Mouse (Mus musculus): ENCODE results near the gene Cacna2d4. TPM values are rescaled to one million over a fixed set of nuclear protein-coding genes. Genes with fewer than 3 reads are reported as not detected.

The Cacna2d4 gene
- polyA plus RNA-seq (2012; ENCODE audit: insufficient read depth, insufficient read length, missing spikeins), result not detected in 2 replicates

- Histone ChIP-seq H3K27ac (replicated peaks; ENCODE audit: low read depth, low read length) (no peak within 1 kb of the TSS), H3K4me1 (ENCODE audit: control insufficient read depth, insufficient read depth, insufficient read length, low read length) (no peaks in the 10 kb centered on the region)
Measured at GRCm38 (mm10) chr6:119236241-119236640, at the start of gene Cacna2d4. Gene Cacna2d4, plus strand, starts transcription at chr6:119236526.

GRCm38 (mm10) chr6:119186658-119187057 lies 49.7 kb upstream of the Cacna2d4 start:
- Histone ChIP-seq H3K4me1 (ENCODE audit: control insufficient read depth, insufficient read depth, insufficient read length, low read length) (no peaks in the 10 kb centered on the region), H3K4me3 (ENCODE audit: insufficient read depth, low read depth, low read length) (no peak overlapping the region), H3K27ac (replicated peaks; ENCODE audit: low read depth, low read length) (no peak overlapping the region)

More at GRCm38 (mm10) chr6:119236241-119236640, at the start of gene Cacna2d4:
- no peak within 1 kb of the TSS for H3K4me3 ChIP-seq (ENCODE audit: insufficient read depth, low read depth, low read length)

- H3K27ac ChIP-seq (replicated peaks; ENCODE audit: low read depth, low read length), result no peak overlapping the region
- no peak overlapping the region for H3K4me3 ChIP-seq (ENCODE audit: insufficient read depth, low read depth, low read length)
- no peaks in the 10 kb centered on the region for H3K4me1 ChIP-seq (ENCODE audit: control insufficient read depth, insufficient read depth, insufficient read length, low read length)
Measured at GRCm38 (mm10) chr6:119187631-119188030, 48.7 kb upstream of the Cacna2d4 start.

GRCm38 (mm10) chr6:119191478-119191877 lies 44.8 kb upstream of the Cacna2d4 start:
- H3K27ac ChIP-seq (replicated peaks; ENCODE audit: low read depth, low read length), result no peak overlapping the region
- no peak overlapping the region for H3K4me3 ChIP-seq (ENCODE audit: insufficient read depth, low read depth, low read length)
- no peaks in the 10 kb centered on the region for H3K4me1 ChIP-seq (ENCODE audit: control insufficient read depth, insufficient read depth, insufficient read length, low read length)

GRCm38 (mm10) chr6:119193571-119194154 lies 42.7 kb upstream of the Cacna2d4 start:
- no peak overlapping the region for H3K4me3 ChIP-seq (ENCODE audit: insufficient read depth, low read depth, low read length)
- H3K4me1 ChIP-seq (ENCODE audit: control insufficient read depth, insufficient read depth, insufficient read length, low read length), result 0 out of 2 replicates have a peak, but pooled peaks cover 3% of the 10 kb centered on the region
- H3K27ac ChIP-seq (replicated peaks; ENCODE audit: low read depth, low read length), result no peak overlapping the region

DNA sequence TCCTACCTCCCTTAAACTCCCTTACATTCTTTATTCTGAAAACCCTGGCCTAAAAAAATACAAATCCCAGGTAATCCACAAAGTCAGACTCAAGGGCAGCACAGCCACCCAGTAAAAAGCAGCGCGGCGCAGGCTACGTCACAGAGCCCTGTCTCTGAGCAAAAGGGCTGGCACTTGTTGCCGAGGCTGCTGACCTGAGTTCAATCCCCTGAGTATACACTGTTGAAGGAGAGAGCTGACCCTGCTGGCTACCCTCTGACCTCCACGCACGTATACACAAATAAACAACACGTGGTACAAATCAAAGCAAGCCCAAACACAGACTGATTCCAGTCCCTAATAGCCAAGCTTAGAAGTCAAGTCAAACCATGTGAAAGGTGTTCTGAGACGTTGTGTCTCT lies 42.2 kb upstream of the Cacna2d4 start:
- no peak overlapping the region for H3K27ac ChIP-seq (replicated peaks; ENCODE audit: low read depth, low read length)
- H3K4me3 ChIP-seq (ENCODE audit: insufficient read depth, low read depth, low read length), result no peak overlapping the region

GRCm38 (mm10) chr6:119194601-119195000 lies 41.7 kb upstream of the Cacna2d4 start:
- H3K4me3 ChIP-seq (ENCODE audit: insufficient read depth, low read depth, low read length), result no peak overlapping the region
- 0 out of 2 replicates have a peak, but pooled peaks cover 3% of the 10 kb centered on the region for H3K4me1 ChIP-seq (ENCODE audit: control insufficient read depth, insufficient read depth, insufficient read length, low read length)
- H3K27ac ChIP-seq (replicated peaks; ENCODE audit: low read depth, low read length), result no peak overlapping the region

More for the DNA sequence above, 42.2 kb upstream of the Cacna2d4 start:
- 0 out of 2 replicates have a peak, but pooled peaks cover 3% of the 10 kb centered on the region for H3K4me1 ChIP-seq (ENCODE audit: control insufficient read depth, insufficient read depth, insufficient read length, low read length)

GRCm38 (mm10) chr6:119196382-119197305 lies 39.7 kb upstream of the Cacna2d4 start, which contains the start of gene Cacna1c:
Gene Cacna1c, minus strand, starts transcription at chr6:119196418.
- Histone ChIP-seq H3K4me3 (ENCODE audit: insufficient read depth, low read depth, low read length) (no peak within 1 kb of the TSS), H3K27ac (replicated peaks; ENCODE audit: low read depth, low read length) (no peak within 1 kb of the TSS), H3K4me1 (ENCODE audit: control insufficient read depth, insufficient read depth, insufficient read length, low read length) (0 out of 2 replicates have a peak, but pooled peaks cover 3% of the 10 kb centered on the region)

- Histone ChIP-seq H3K4me1 (ENCODE audit: control insufficient read depth, insufficient read depth, insufficient read length, low read length) (0 out of 2 replicates have a peak, but pooled peaks cover 3% of the 10 kb centered on the region), H3K27ac (replicated peaks; ENCODE audit: low read depth, low read length) (no peak overlapping the region)
Measured at GRCm38 (mm10) chr6:119198534-119199273, 37.6 kb upstream of the Cacna2d4 start.

GRCm38 (mm10) chr6:119199274-119199879 lies 36.9 kb upstream of the Cacna2d4 start:
- Histone ChIP-seq H3K27ac (replicated peaks; ENCODE audit: low read depth, low read length) (no peak overlapping the region), H3K4me3 (ENCODE audit: insufficient read depth, low read depth, low read length) (no peak overlapping the region), H3K4me1 (ENCODE audit: control insufficient read depth, insufficient read depth, insufficient read length, low read length) (0 out of 2 replicates have a peak, but pooled peaks cover 3% of the 10 kb centered on the region)

More at GRCm38 (mm10) chr6:119198534-119199273, 37.6 kb upstream of the Cacna2d4 start:
- no peak overlapping the region for H3K4me3 ChIP-seq (ENCODE audit: insufficient read depth, low read depth, low read length)

- no peak overlapping the region for H3K27ac ChIP-seq (replicated peaks; ENCODE audit: low read depth, low read length)
- H3K4me1 ChIP-seq (ENCODE audit: control insufficient read depth, insufficient read depth, insufficient read length, low read length), result 0 out of 2 replicates have a peak, but pooled peaks cover 3% of the 10 kb centered on the region
Measured at GRCm38 (mm10) chr6:119200362-119200761, 36.0 kb upstream of the Cacna2d4 start.

DNA sequence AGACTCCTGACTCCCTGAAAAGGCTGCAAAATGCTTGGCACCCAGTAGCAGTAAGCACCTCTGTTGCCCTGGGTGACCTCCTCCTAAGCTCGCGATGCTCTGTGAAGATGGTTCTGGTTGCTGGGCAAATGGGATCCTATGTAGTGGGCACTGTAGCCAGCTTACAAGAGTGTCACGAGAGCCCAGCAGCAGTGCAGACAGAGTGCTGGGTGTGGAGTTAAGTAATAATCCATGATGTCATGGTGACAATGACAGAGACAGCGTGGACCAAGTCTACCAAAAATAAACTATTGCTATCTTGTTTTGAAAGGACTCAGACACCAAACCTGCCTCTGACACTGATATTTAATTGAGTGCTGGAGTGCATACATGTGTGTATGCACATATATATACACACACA lies 34.8 kb upstream of the Cacna2d4 start:
- 0 out of 2 replicates have a peak, but pooled peaks cover 3% of the 10 kb centered on the region for H3K4me1 ChIP-seq (ENCODE audit: control insufficient read depth, insufficient read depth, insufficient read length, low read length)
- no peak overlapping the region for H3K4me3 ChIP-seq (ENCODE audit: insufficient read depth, low read depth, low read length)
- H3K27ac ChIP-seq (replicated peaks; ENCODE audit: low read depth, low read length), result no peak overlapping the region

More at GRCm38 (mm10) chr6:119200362-119200761, 36.0 kb upstream of the Cacna2d4 start:
- no peak overlapping the region for H3K4me3 ChIP-seq (ENCODE audit: insufficient read depth, low read depth, low read length)

GRCm38 (mm10) chr6:119204286-119204685 lies 32.0 kb upstream of the Cacna2d4 start:
- no peak overlapping the region for H3K4me3 ChIP-seq (ENCODE audit: insufficient read depth, low read depth, low read length)
- H3K4me1 ChIP-seq (ENCODE audit: control insufficient read depth, insufficient read depth, insufficient read length, low read length), result no peaks in the 10 kb centered on the region
- no peak overlapping the region for H3K27ac ChIP-seq (replicated peaks; ENCODE audit: low read depth, low read length)

- H3K4me1 ChIP-seq (ENCODE audit: control insufficient read depth, insufficient read depth, insufficient read length, low read length), result no peaks in the 10 kb centered on the region
- no peak overlapping the region for H3K27ac ChIP-seq (replicated peaks; ENCODE audit: low read depth, low read length)
- H3K4me3 ChIP-seq (ENCODE audit: insufficient read depth, low read depth, low read length), result no peak overlapping the region
Measured at GRCm38 (mm10) chr6:119204915-119205314, 31.4 kb upstream of the Cacna2d4 start.

Data from brown adipose tissue, adult 24 weeks (tissue).